Mouse (Mus musculus): ENCODE measurements at regions not wholly inside any gene's neighbourhood (a gene's known extent, or its start where the extent isn't known, plus 50 kb on each side); places are given as distances from the start of the nearest gene placed in this dataset.

DNA sequence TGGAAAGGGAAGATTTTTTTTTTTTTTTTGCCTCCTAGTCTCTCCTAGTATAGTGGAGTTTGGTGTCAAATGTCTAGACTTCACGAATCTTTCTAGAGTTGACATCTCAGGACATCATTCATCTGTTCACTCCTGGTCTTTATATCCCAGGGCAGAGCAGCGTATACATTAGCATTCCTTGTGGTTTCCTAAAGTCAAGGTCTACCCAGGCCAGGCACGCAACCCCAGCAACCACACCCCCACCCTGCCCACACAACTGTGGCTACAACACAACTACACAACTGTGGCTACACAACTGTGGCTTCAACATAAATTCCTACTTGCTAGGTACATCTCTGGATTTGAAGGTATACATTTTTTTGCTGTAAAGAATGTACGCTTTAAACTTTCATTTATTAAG lies 122.2 kb downstream of the Ppp1r3a start:
- DNase-seq (ENCODE audit: low spot score) (no peak), ATAC-seq (ENCODE audit: low FRiP score) (no peak)
- no peaks in the 10 kb centered on the region for H3K27me3 ChIP-seq (ENCODE audit: control insufficient read depth, insufficient read depth, low read length)
- H3K36me3 ChIP-seq (ENCODE audit: control insufficient read depth, insufficient read depth, low read length): no peaks in the 10 kb centered on the region
- H3K4me2 ChIP-seq (replicated peaks; ENCODE audit: low read depth, low read length): no peak overlapping the region
- H3K9me3 ChIP-seq (ENCODE audit: control insufficient read depth, low read length): no peaks in the 10 kb centered on the region
- WGBS: 78% methylated on average over 4 of the region's 4 CpGs
- no peak overlapping the region for H3K27ac ChIP-seq (ENCODE audit: low read depth, low read length)
- H3K9ac ChIP-seq (ENCODE audit: low read depth, low read length): no peak overlapping the region
- no peak overlapping the region for H3K4me3 ChIP-seq (ENCODE audit: low read depth, low read length)
- H3K4me1 ChIP-seq (replicated peaks; ENCODE audit: control insufficient read depth, insufficient read depth, low read length): no peaks in the 10 kb centered on the region

GRCm38 (mm10) chr6:14631719-14632445 lies 123.2 kb downstream of the Ppp1r3a start:
- Histone ChIP-seq H3K4me1 (replicated peaks; ENCODE audit: control insufficient read depth, insufficient read depth, low read length) (no peaks in the 10 kb centered on the region), H3K9ac (ENCODE audit: low read depth, low read length) (no peak overlapping the region), H3K36me3 (ENCODE audit: control insufficient read depth, insufficient read depth, low read length) (no peaks in the 10 kb centered on the region), H3K27me3 (ENCODE audit: control insufficient read depth, insufficient read depth, low read length) (no peaks in the 10 kb centered on the region), H3K4me2 (replicated peaks; ENCODE audit: low read depth, low read length) (no peak overlapping the region), H3K9me3 (ENCODE audit: control insufficient read depth, low read length) (no peaks in the 10 kb centered on the region), H3K4me3 (ENCODE audit: low read depth, low read length) (no peak overlapping the region), H3K27ac (ENCODE audit: low read depth, low read length) (no peak overlapping the region)
- WGBS: 55% methylated on average over 2 of the region's 2 CpGs
- ATAC-seq (ENCODE audit: low FRiP score) (no peak), DNase-seq (ENCODE audit: low spot score) (no peak)

DNA sequence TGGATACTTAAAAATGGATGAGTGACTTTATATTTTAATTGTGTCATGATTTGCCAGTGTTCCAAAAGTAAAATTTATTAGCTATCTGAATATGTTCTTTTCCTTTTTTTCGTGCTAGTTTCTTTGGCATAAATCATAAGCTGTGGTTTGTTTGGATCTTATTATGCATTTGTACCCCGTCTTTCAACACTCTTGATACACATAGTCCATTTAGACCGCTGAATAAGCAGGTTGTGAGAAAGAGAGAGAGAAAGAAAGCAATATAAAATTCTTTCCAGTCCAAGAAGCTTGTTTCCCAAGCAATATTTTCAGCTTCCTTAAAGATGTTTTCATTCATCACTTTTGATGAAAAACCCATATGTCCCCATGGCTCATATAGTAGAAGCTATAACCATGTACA lies 138.4 kb downstream of the Ppp1r3a start:
- Histone ChIP-seq H3K27me3 (ENCODE audit: control insufficient read depth, insufficient read depth, low read length) (no peaks in the 10 kb centered on the region), H3K36me3 (ENCODE audit: control insufficient read depth, insufficient read depth, low read length) (no peaks in the 10 kb centered on the region), H3K4me2 (replicated peaks; ENCODE audit: low read depth, low read length) (no peak overlapping the region), H3K9ac (ENCODE audit: low read depth, low read length) (no peak overlapping the region), H3K4me1 (replicated peaks; ENCODE audit: control insufficient read depth, insufficient read depth, low read length) (no peaks in the 10 kb centered on the region), H3K9me3 (ENCODE audit: control insufficient read depth, low read length) (no peaks in the 10 kb centered on the region), H3K4me3 (ENCODE audit: low read depth, low read length) (no peak overlapping the region), H3K27ac (ENCODE audit: low read depth, low read length) (no peak overlapping the region)
- 86% methylated on average over 3 of the region's 3 CpGs for WGBS
- no peak for ATAC-seq (ENCODE audit: low FRiP score)
- DNase-seq (ENCODE audit: low spot score): no peak

DNA sequence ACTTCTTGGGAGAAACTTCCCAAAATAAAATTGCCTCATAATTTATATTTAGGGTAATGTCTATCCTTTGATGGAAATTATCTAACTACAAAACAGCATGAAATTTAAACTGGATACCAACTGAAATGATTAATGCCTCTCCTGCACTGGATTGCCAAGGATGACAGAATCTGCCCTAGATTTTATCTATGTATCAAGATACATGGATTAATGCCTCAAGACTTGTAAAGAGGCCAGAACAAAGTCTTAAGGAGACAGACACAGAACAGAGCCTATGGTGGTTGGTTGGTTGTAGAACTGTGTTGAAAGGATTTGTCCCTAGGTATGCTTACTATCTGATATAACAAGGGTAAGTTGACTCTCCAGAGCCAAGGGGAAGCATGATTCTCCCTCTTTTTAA lies 147.0 kb downstream of the Ppp1r3a start:
- no peaks in the 10 kb centered on the region for H3K9me3 ChIP-seq (ENCODE audit: control insufficient read depth, low read length)

DNA sequence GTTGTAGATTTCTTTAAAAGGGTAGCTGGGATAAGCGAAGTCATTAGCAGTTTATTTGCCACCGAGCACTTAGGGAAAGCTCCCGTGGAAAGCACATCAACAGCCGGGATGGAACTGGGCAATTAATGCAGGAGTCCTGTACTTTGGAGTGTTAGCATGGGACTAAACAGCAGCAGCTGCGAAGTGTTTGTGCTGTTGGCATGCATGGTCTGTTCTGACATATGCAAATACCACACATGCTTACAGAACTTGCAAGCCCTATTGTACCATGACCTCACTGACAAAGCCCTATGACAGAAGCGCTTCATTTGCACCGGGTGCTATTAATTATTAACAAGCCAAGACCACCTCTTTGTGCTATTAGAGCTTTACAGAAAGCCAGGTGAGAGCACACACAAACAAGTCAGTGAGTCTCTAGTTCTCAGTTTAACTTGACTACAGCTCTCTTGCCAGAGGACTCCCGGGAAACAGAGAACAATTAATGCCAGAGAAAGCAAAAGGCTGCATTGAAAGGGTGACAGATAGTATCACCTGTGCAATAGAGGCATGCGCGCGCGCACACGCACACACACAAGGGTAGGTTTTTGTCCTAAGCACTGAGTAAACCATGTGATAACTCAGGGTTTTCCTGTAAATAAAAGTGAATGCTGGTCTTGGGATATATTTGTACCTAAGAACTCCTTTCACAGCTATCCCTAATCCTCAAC lies 154.4 kb downstream of the Ppp1r3a start:
- DNase-seq (ENCODE audit: low spot score): peak; percentile 6
- Histone ChIP-seq H3K4me1 (replicated peaks; ENCODE audit: control insufficient read depth, insufficient read depth, low read length) (0 out of 2 replicates have a peak, but pooled peaks cover 3% of the 10 kb centered on the region), H3K4me3 (ENCODE audit: low read depth, low read length) (no peak overlapping the region), H3K4me2 (replicated peaks; ENCODE audit: low read depth, low read length) (no peak overlapping the region), H3K27ac (ENCODE audit: low read depth, low read length) (no peak overlapping the region), H3K9me3 (ENCODE audit: control insufficient read depth, low read length) (no peaks in the 10 kb centered on the region), H3K27me3 (ENCODE audit: control insufficient read depth, insufficient read depth, low read length) (no peaks in the 10 kb centered on the region), H3K9ac (ENCODE audit: low read depth, low read length) (no peak overlapping the region), H3K36me3 (ENCODE audit: control insufficient read depth, insufficient read depth, low read length) (no peaks in the 10 kb centered on the region)
- ATAC-seq (ENCODE audit: low FRiP score): peak; percentile 90
- 69% methylated on average over 13 of the region's 13 CpGs for WGBS

More for the DNA sequence above, 147.0 kb downstream of the Ppp1r3a start:
- no peak overlapping the region for H3K27ac ChIP-seq (ENCODE audit: low read depth, low read length)
- DNase-seq (ENCODE audit: low spot score): no peak
- no peak overlapping the region for H3K4me3 ChIP-seq (ENCODE audit: low read depth, low read length)
- H3K4me1 ChIP-seq (replicated peaks; ENCODE audit: control insufficient read depth, insufficient read depth, low read length): no peaks in the 10 kb centered on the region
- no peaks in the 10 kb centered on the region for H3K36me3 ChIP-seq (ENCODE audit: control insufficient read depth, insufficient read depth, low read length)
- H3K9ac ChIP-seq (ENCODE audit: low read depth, low read length): no peak overlapping the region
- H3K27me3 ChIP-seq (ENCODE audit: control insufficient read depth, insufficient read depth, low read length): no peaks in the 10 kb centered on the region
- no peak overlapping the region for H3K4me2 ChIP-seq (replicated peaks; ENCODE audit: low read depth, low read length)
- no peak for ATAC-seq (ENCODE audit: low FRiP score)

DNA sequence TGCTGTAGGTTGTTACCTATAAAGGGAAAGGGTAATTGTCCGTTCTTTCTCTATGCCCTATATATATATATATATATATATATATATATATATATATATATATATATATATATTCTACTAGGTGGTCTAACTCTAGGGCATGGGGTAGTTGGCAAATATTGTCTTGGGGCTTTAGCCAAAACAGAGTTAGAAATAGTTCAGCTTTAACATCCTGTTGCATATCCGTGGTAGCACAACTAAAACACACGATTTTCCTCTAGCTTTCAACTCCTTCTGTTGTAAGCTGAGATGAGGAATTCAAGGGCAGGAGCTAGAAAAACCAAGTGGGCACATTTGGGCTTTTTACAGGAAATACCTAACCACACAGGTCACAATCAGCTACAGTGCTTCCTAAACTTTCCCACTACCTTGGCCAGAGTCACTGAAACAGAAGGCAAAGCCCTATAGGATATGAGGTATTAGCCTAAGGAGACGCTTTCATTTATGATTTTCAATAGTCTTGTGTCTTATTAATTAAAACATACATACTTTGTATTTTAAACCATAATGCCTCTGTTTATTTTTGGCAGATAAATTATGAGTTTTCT lies 158.1 kb downstream of the Ppp1r3a start:
- Histone ChIP-seq H3K9ac (ENCODE audit: low read depth, low read length) (no peak overlapping the region), H3K27ac (ENCODE audit: low read depth, low read length) (no peak overlapping the region), H3K4me2 (replicated peaks; ENCODE audit: low read depth, low read length) (no peak overlapping the region), H3K27me3 (ENCODE audit: control insufficient read depth, insufficient read depth, low read length) (no peaks in the 10 kb centered on the region), H3K36me3 (ENCODE audit: control insufficient read depth, insufficient read depth, low read length) (no peaks in the 10 kb centered on the region), H3K4me3 (ENCODE audit: low read depth, low read length) (no peak overlapping the region), H3K4me1 (replicated peaks; ENCODE audit: control insufficient read depth, insufficient read depth, low read length) (0 out of 2 replicates have a peak, but pooled peaks cover 3% of the 10 kb centered on the region), H3K9me3 (ENCODE audit: control insufficient read depth, low read length) (no peaks in the 10 kb centered on the region)
- ATAC-seq (ENCODE audit: low FRiP score) (no peak), DNase-seq (ENCODE audit: low spot score) (no peak)
- 81% methylated on average over 4 of the region's 4 CpGs for WGBS

GRCm38 (mm10) chr6:14585827-14586226 lies 169.2 kb downstream of the Ppp1r3a start:
- Histone ChIP-seq H3K4me1 (replicated peaks; ENCODE audit: control insufficient read depth, insufficient read depth, low read length) (no peaks in the 10 kb centered on the region), H3K36me3 (ENCODE audit: control insufficient read depth, insufficient read depth, low read length) (no peaks in the 10 kb centered on the region), H3K27me3 (ENCODE audit: control insufficient read depth, insufficient read depth, low read length) (no peaks in the 10 kb centered on the region), H3K27ac (ENCODE audit: low read depth, low read length) (no peak overlapping the region), H3K9ac (ENCODE audit: low read depth, low read length) (no peak overlapping the region), H3K4me2 (replicated peaks; ENCODE audit: low read depth, low read length) (no peak overlapping the region), H3K4me3 (ENCODE audit: low read depth, low read length) (no peak overlapping the region), H3K9me3 (ENCODE audit: control insufficient read depth, low read length) (no peaks in the 10 kb centered on the region)
- ATAC-seq (ENCODE audit: low FRiP score) (peak; percentile 51; the same call in 1 of the 2 replicates), DNase-seq (ENCODE audit: low spot score) (peak; percentile 28)
- 33% methylated on average over 1 of the region's 1 CpGs for WGBS

DNA sequence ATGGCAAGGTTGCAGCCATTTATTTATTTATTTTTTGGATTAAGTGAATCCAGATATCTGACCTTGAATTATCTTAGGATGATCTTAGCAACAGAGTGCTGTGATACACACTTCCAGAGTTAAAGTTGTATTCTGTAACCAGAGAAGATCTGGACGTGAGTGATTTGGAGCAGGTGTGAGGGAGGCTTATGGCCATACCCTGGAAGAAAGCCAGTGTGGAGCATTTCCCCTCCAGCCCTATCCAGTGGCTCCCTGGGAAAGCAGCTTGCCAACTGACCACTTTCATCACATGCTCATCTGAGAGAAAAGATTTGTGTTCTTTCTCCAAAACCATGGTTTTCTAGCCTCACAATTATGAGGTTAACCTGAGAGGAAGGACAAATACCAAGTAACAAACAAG lies 171.2 kb downstream of the Ppp1r3a start:
- ATAC-seq (ENCODE audit: low FRiP score) (no peak), DNase-seq (ENCODE audit: low spot score) (no peak)
- Histone ChIP-seq H3K4me2 (replicated peaks; ENCODE audit: low read depth, low read length) (no peak overlapping the region), H3K27ac (ENCODE audit: low read depth, low read length) (no peak overlapping the region), H3K27me3 (ENCODE audit: control insufficient read depth, insufficient read depth, low read length) (no peaks in the 10 kb centered on the region), H3K36me3 (ENCODE audit: control insufficient read depth, insufficient read depth, low read length) (no peaks in the 10 kb centered on the region), H3K4me3 (ENCODE audit: low read depth, low read length) (no peak overlapping the region), H3K4me1 (replicated peaks; ENCODE audit: control insufficient read depth, insufficient read depth, low read length) (no peaks in the 10 kb centered on the region), H3K9ac (ENCODE audit: low read depth, low read length) (no peak overlapping the region), H3K9me3 (ENCODE audit: control insufficient read depth, low read length) (no peaks in the 10 kb centered on the region)
- WGBS: 87% methylated on average over 1 of the region's 1 CpGs

GRCm38 (mm10) chr6:14574607-14575006 lies 180.5 kb downstream of the Ppp1r3a start:
- 76% methylated on average over 3 of the region's 3 CpGs for WGBS
- Histone ChIP-seq H3K4me1 (replicated peaks; ENCODE audit: control insufficient read depth, insufficient read depth, low read length) (no peaks in the 10 kb centered on the region), H3K4me3 (ENCODE audit: low read depth, low read length) (no peak overlapping the region)

More at GRCm38 (mm10) chr6:14574607-14575006, 180.5 kb downstream of the Ppp1r3a start:
- no peak overlapping the region for H3K4me2 ChIP-seq (replicated peaks; ENCODE audit: low read depth, low read length)
- H3K9me3 ChIP-seq (ENCODE audit: control insufficient read depth, low read length): no peaks in the 10 kb centered on the region
- DNase-seq (ENCODE audit: low spot score) (no peak), ATAC-seq (ENCODE audit: low FRiP score) (no peak)
- H3K27ac ChIP-seq (ENCODE audit: low read depth, low read length): no peak overlapping the region
- no peak overlapping the region for H3K9ac ChIP-seq (ENCODE audit: low read depth, low read length)
- H3K36me3 ChIP-seq (ENCODE audit: control insufficient read depth, insufficient read depth, low read length): no peaks in the 10 kb centered on the region
- H3K27me3 ChIP-seq (ENCODE audit: control insufficient read depth, insufficient read depth, low read length): no peaks in the 10 kb centered on the region

Data from hindbrain, embryonic 11.5 days (tissue).